Mouse (Mus musculus) neural tube, embryonic 15.5 days (tissue): ENCODE measurements at regions not wholly inside any gene's neighbourhood (a gene's known extent, or its start where the extent isn't known, plus 50 kb on each side); places are given as distances from the start of the nearest gene placed in this dataset.
A peak's percentile ranks its signal among the peaks of the same experiment; 100 is the strongest.

Source experiments
- ATAC-seq: fragments of 200-750 bp; cut with Nextera tagmentation; 2 replicates; pipeline ENCODE4 v1.8.0; 2017; ENCODE audit warnings: mild to moderate bottlenecking, moderate TSS enrichment, moderate library complexity; ENCODE audit not compliant: low FRiP score
- H3K27ac ChIP-seq: fragments of 300-500 bp; sonication (generic); replicated peaks from 2 replicates; pipeline ENCODE4 v1.5.1; 2015; ENCODE audit warnings: mild to moderate bottlenecking, inconsistent platforms
- H3K27me3 ChIP-seq: fragments of 300-500 bp; sonication (generic); replicated peaks from 2 replicates; pipeline ENCODE4 v1.6.1; 2015; ENCODE audit warnings: inconsistent platforms
- H3K36me3 ChIP-seq: fragments of 300-500 bp; sonication (generic); 2 replicates; pipeline ENCODE4 v1.6.1; 2015; ENCODE audit warnings: inconsistent platforms
- H3K4me1 ChIP-seq: fragments of 300-500 bp; sonication (generic); 2 replicates; pipeline ENCODE4 v1.6.1; 2015; ENCODE audit warnings: inconsistent platforms
- H3K4me2 ChIP-seq: fragments of 300-500 bp; sonication (generic); 2 replicates; pipeline ENCODE4 v1.6.1; 2015; ENCODE audit warnings: inconsistent platforms, mild to moderate bottlenecking, moderate library complexity
- H3K4me3 ChIP-seq: fragments of 300-500 bp; sonication (generic); replicated peaks from 2 replicates; pipeline ENCODE4 v1.5.1; 2015; ENCODE audit warnings: mild to moderate bottlenecking, inconsistent platforms
- H3K9ac ChIP-seq: fragments of 300-500 bp; sonication (generic); replicated peaks from 2 replicates; pipeline ENCODE4 v1.6.1; 2015; ENCODE audit warnings: mild to moderate bottlenecking, inconsistent platforms
- H3K9me3 ChIP-seq: fragments of 300-500 bp; sonication (generic); replicated peaks from 2 replicates; pipeline ENCODE4 v1.6.1; 2016; ENCODE audit warnings: inconsistent platforms
- WGBS: fragments of 180-500 bp; shearing (Covaris S2); methylation state at CpG from one replicate; pipeline ENCODE4 v1.1.7; 2015; ENCODE audit warnings: mixed read lengths; 5-methylcytosine and 5-hydroxymethylcytosine counted together

DNA sequence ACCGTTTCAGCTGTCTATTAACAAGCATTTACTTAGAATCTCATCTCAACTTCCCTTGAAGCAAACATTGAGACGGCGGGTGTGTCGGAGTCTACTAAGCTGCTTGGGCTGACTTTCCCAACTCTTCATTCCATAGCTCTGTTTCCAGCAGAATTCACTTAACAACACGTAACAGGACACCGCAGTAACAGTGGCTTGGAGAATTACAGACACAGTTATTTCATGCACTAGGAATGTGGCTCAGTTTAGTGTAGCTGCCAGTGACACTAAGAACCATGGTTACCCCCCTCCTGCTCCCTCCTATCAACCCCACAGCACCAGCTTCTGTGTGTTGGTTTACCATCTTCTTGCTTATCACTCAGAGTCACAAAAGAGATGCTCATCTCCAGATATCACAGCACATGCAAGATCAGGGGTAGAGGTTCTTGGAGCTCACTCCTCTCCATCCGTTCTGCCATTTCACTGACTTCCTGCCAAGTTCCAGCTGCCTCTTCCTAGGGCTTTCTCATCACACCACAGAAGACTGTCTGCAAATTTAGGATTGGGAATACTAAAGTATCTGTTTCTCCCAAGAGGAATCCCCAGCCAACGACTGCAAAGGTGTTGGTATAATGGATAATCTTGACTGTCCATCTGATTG is 90.7 kb downstream of the Banf2 start:
- Histone ChIP-seq H3K4me3 (no peak overlapping the region), H3K9ac (no peak overlapping the region), H3K27ac (no peak overlapping the region), H3K36me3 (no peaks in the 10 kb centered on the region), H3K4me2 (no peak overlapping the region), H3K4me1 (peaks cover 9% of the 10 kb centered on the region), H3K9me3 (no peaks in the 10 kb centered on the region), H3K27me3 (no peaks in the 10 kb centered on the region)
- 85% methylated on average over 8 of the region's 8 CpGs for WGBS
- ATAC-seq: no peak

DNA sequence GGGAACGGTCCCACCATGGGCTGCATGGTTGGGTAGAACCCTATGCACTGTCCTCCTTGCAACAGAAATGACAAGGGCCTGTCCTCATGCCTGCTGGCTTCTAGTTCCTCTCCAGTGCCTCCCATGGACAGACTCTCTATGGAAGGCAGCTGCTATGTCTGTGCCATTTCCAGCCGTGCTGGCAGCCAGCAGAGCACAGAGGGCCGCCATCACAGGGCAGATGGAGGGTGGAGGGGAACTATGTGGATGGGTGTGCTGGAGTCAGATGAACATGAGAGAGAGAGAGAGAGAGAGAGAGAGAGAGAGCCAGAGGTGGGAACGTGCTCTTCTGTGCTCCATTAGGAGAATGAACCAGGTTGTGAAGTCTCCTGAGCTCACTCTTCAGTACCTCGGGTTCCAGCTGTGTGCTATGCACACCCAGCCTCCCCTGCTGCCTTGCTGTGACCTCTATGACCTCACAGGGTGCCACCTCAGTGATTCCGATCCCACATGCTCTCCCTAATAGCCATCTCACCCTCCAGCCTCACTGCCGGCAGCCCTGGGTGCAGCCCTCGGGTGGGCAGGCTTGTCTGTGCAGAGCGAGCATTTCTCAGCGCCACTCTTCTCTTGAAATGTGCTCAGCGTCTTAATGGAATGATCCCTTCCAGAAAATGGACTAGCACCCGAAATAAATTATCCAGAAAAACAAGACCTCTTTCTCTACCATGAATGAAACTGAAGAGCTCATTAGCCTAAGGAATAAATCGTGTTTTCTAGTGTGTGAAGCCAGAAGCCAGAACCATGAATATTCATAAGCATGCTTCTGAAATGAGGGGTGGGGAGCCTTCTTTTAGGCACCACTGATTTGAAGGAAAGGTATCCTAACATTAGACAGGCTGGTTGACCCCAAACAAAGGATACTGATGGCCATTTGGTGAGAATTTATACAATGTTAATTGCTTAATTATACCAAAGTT is 94.5 kb downstream of the Banf2 start:
- 30% methylated on average over 13 of the region's 13 CpGs for WGBS
- Histone ChIP-seq H3K27ac (peak overlapping the region; percentile 78), H3K9ac (no peak overlapping the region), H3K4me1 (peaks cover 9% of the 10 kb centered on the region), H3K27me3 (no peaks in the 10 kb centered on the region), H3K9me3 (no peaks in the 10 kb centered on the region), H3K4me2 (no peak overlapping the region), H3K4me3 (no peak overlapping the region), H3K36me3 (no peaks in the 10 kb centered on the region)
- peak; percentile 86 for ATAC-seq

DNA sequence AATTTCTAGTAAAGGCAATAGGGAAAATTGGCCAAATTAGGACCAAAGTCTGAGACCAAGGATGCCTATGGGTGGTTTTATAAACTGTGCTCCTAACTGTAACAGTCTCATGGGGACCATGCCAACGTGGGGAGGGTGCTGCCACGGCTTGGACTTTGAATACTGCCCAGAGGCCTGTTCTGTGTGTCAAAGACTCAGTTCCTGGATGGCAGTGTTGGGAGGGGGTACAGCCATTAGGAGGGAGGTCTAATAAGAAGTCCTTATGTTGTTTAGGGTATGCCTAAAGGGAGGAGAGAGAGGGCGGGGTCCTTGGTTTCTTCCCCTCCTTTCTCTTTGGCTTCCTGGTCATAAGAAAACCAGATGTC is 95.2 kb downstream of the Banf2 start:
- peak overlapping the region; percentile 48; the same call in 1 of the 2 replicates for H3K27ac ChIP-seq

DNA sequence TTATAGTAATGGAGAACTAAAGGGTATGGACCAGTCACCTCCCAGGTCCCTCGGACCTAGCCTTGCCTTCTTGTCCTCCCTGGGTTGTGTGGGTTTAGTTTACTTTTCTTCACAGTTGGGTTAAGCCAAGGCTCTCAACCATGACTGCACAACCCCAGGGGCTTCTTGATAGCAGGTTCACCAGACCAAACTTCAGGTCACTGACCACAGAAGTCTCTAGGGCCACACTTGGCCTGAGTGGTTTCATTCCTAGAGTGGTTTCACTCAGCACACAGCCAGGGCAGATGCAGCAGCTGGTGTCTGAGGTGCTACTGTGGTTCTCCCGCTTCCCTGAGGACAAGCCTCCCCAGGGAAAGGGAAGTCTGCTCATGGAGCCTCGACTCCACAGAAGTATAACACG is 95.7 kb downstream of the Banf2 start:
- ATAC-seq: no peak
- no peaks in the 10 kb centered on the region for H3K27me3 ChIP-seq
- no peak overlapping the region for H3K4me2 ChIP-seq
- peaks cover 9% of the 10 kb centered on the region for H3K4me1 ChIP-seq
- no peaks in the 10 kb centered on the region for H3K36me3 ChIP-seq
- 85% methylated on average over 4 of the region's 4 CpGs for WGBS
- no peaks in the 10 kb centered on the region for H3K9me3 ChIP-seq
- peak overlapping the region; percentile 48 for H3K27ac ChIP-seq
- H3K4me3 ChIP-seq: no peak overlapping the region
- H3K9ac ChIP-seq: no peak overlapping the region

More for the DNA sequence above, 95.2 kb downstream of the Banf2 start:
- Histone ChIP-seq H3K4me1 (peaks cover 9% of the 10 kb centered on the region), H3K36me3 (no peaks in the 10 kb centered on the region), H3K9ac (no peak overlapping the region), H3K4me3 (no peak overlapping the region), H3K9me3 (no peaks in the 10 kb centered on the region), H3K27me3 (no peaks in the 10 kb centered on the region), H3K4me2 (no peak overlapping the region)
- 51% methylated on average over 3 of the region's 3 CpGs for WGBS
- ATAC-seq: peak; percentile 86

DNA sequence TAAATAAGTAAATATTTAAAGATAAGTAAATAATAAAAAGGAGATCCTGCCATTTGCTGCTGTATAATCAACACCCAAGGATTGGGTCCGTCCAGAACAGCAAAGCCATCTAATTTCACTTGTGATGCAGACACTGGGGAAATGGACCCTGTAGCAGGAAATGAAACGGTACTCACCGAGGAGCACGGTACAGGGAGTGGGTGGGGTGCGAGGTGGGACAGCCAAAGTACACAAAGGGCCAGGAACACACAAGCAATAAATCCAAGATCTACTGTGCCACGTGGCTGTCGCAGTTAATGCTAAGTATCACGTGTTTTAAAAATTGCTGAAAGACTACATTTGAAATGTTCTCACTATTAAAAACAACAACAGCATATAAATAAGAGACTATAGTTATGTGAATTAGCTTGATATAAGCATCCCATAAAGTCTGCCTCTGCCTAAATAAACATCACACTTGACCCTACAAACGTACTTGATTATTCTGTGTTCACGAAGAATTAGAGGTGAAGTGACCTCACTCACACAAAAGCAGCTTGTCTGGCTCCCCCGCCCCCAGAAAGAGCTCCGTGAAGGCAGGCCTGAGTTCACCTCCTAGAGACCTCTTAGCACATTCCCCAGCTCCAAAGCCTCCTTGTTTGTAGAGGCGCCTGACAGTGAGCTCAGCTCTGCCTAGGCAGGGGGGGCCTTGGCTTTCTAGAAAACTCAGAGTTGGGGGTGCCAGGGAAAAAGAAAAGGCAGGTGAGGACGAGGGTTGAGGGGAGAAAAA is 101.1 kb downstream of the Banf2 start:
- H3K27ac ChIP-seq: no peak overlapping the region
- ATAC-seq: no peak
- 56% methylated on average over 14 of the region's 14 CpGs for WGBS
- H3K36me3 ChIP-seq: no peaks in the 10 kb centered on the region
- no peak overlapping the region for H3K4me3 ChIP-seq
- no peak overlapping the region for H3K9ac ChIP-seq
- no peaks in the 10 kb centered on the region for H3K27me3 ChIP-seq
- H3K4me1 ChIP-seq: no peaks in the 10 kb centered on the region
- no peaks in the 10 kb centered on the region for H3K9me3 ChIP-seq
- H3K4me2 ChIP-seq: no peak overlapping the region

DNA sequence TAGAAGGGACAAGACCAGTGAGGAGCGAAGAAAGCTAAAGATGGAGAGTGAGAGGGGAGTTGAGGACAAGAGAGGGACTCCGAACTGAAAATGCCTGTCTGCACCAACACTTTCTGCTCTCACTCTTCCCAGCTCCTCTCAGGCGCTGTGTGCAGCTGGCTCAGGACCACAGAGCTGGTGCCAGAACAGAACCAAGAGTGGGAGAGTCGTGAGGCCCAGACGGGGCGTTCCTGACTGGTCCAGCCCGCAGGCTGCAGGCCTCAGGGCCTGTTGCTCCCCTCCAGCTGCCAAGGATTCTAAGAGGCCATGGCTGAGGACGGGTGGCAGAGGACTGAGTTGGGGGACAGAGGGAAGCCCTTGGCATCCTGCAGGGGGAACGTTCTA is 101.7 kb downstream of the Banf2 start:
- H3K4me3 ChIP-seq: no peak overlapping the region
- no peak overlapping the region for H3K9ac ChIP-seq
- H3K4me2 ChIP-seq: no peak overlapping the region
- H3K27ac ChIP-seq: no peak overlapping the region
- H3K9me3 ChIP-seq: no peaks in the 10 kb centered on the region
- H3K27me3 ChIP-seq: no peaks in the 10 kb centered on the region
- WGBS: 78% methylated on average over 9 of the region's 9 CpGs
- 0 out of 2 replicates have a peak, but pooled peaks have one; percentile 47 for ATAC-seq
- H3K4me1 ChIP-seq: no peaks in the 10 kb centered on the region
- H3K36me3 ChIP-seq: no peaks in the 10 kb centered on the region

DNA sequence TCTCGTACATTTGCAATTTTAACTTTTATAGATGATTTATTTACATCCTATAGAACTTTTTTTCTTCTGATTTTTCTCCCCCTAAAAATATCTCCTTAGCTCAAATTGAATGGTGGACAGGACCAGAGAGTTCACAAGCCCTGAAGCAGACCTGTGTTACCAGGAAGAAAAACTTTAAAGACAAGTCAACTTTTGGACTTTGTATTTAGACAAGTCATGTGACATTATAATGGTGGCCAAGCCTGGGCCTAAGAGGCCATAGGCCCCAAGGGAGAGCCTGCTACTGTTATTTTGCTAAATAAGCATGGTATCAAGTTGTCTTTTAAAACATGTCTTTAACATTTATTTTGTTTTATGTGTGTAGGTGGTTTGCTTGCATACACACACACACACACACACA is 102.7 kb downstream of the Banf2 start:
- no peak overlapping the region for H3K9ac ChIP-seq
- 90% methylated on average over 1 of the region's 1 CpGs for WGBS
- H3K4me3 ChIP-seq: no peak overlapping the region
- H3K27me3 ChIP-seq: no peaks in the 10 kb centered on the region
- no peaks in the 10 kb centered on the region for H3K4me1 ChIP-seq
- no peaks in the 10 kb centered on the region for H3K36me3 ChIP-seq
- no peak overlapping the region for H3K27ac ChIP-seq
- ATAC-seq: no peak
- no peaks in the 10 kb centered on the region for H3K9me3 ChIP-seq
- H3K4me2 ChIP-seq: no peak overlapping the region

DNA sequence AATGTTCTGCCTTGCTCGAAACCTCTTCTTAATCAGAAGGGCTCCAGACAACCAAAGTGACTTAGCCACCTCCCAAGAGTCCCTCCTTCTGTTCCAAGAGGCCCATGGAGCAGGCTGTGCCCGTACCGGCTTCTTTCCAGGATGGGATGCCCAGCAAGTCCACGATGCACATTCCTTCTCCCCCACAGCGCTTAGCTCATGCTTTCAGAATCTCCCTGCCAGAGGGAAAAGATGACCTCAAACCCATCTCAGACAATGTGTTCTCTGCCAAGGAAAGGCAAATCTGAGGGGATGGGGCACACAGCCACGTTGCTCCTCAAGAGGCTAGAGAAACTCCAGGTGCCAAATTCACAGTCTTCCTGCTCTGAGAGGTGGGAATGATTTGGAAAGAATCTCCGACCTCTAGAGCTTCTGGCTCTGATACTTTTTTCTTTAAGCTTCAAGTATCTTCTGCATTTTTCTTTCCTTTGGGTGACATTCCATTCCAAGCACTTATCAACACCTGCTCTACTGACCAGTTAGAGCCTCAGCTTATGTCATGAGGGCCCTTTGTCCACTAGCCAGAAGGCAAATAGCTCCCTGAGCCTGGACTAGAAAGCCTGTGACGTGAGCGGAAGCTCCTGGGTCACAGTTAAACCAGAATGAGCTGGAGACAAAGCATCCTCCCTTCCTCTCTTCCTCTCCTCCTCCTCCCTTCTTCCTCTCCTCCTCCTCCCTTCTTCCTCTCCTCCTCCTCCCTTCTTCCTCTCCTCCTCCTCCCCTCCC is 110.9 kb downstream of the Banf2 start:
- Histone ChIP-seq H3K36me3 (no peaks in the 10 kb centered on the region), H3K9me3 (no peaks in the 10 kb centered on the region), H3K9ac (no peak overlapping the region), H3K27me3 (no peaks in the 10 kb centered on the region), H3K4me1 (no peaks in the 10 kb centered on the region), H3K4me3 (no peak overlapping the region), H3K4me2 (no peak overlapping the region), H3K27ac (no peak overlapping the region)
- no peak for ATAC-seq
- WGBS: 86% methylated on average over 9 of the region's 9 CpGs

DNA sequence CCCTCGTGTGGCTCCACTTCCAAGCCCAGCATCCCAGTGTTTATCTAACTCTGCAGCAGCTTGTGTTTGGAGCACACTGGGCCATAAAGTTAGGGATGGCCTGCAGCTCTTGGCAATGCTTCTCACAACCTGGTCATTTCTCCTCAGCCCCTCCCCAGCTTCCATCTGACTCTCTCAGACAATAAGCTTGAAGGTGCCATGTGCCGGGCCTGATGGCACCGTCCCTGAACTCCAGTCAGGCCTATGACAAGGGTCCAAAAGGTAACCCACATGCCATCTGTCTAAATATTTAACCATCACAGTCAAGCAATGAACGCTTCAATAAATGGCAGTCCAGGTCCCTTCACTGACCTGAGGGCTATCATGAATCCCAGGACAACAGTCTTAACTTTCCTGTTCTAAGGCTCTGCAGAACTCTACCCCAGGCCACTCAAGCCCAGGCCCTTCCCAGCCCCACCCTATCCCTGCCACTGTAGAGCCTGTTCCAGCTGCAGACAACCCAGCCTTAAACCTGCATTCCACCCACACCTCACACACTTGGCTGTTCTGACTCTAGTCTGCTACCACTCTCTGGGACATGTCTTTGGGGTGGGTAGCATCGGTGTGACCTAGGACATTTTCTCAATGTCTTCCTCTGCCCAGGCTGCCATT is 111.8 kb downstream of the Banf2 start:
- Histone ChIP-seq H3K36me3 (no peaks in the 10 kb centered on the region), H3K9ac (no peak overlapping the region), H3K4me1 (no peaks in the 10 kb centered on the region), H3K4me3 (no peak overlapping the region), H3K27me3 (no peaks in the 10 kb centered on the region), H3K4me2 (no peak overlapping the region), H3K9me3 (no peaks in the 10 kb centered on the region), H3K27ac (no peak overlapping the region)
- WGBS: 87% methylated on average over 5 of the region's 5 CpGs
- ATAC-seq: no peak

DNA sequence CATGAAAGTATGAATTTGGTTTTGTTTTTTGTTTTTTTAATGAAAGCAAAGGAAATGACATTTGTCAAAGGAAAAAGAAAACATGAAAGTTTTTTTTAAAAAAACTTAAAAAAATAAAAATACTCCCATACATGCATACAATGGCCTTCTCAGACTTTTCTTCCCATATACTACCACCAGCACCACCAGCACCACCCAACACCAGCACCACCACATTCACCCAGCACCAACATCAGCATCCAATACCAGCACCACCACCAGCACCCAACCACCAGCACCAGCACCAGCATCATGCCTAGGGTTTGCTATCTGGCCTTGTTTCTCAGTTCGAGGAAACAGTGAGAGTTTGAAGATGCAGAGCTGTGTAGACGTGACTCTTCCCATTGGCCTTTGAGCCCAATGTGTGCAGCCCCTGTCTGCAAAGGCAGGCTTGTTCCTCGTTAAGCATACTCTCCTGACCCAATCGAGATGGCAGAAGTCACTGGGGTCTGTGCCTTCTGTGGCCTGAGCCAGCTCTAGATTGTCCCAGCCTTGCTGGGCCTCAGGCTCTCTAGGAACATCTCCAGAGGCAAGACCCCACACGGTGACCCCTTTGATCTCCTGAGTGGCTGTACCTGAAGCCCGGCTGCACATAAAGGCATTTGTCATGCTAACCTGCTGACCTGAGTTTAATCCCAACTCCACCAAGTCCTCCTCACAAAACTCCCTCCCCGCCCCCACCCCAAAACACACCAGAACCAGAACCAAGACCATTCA is 113.8 kb upstream of the Mgme1 start:
- no peaks in the 10 kb centered on the region for H3K36me3 ChIP-seq
- no peak overlapping the region for H3K9ac ChIP-seq
- ATAC-seq: no peak
- H3K4me3 ChIP-seq: no peak overlapping the region
- H3K27me3 ChIP-seq: no peaks in the 10 kb centered on the region; the same call in 1 of the 2 replicates
- WGBS: 37% methylated on average over 7 of the region's 7 CpGs
- no peak overlapping the region for H3K4me2 ChIP-seq
- H3K27ac ChIP-seq: no peak overlapping the region
- no peaks in the 10 kb centered on the region for H3K9me3 ChIP-seq
- H3K4me1 ChIP-seq: peaks cover 8% of the 10 kb centered on the region; the same call in 1 of the 2 replicates
